Mouse (Mus musculus): ENCODE measurements around the gene Parp3. TPM values are rescaled to one million over a fixed set of nuclear protein-coding genes. Genes with fewer than 3 reads are reported as not detected.

Gene Parp3
- 10 to 100 TPM; 26.4 to 28.1 TPM for total RNA-seq (2021)
- long read RNA-seq, experiment 1, transcript Parp3-201 (11 exons, 2,962 nt) = major isoform, 6 of 32 reads
- long read RNA-seq, experiment 1, partial matches to known transcripts = 3 of 32 reads
- long read RNA-seq, experiment 1, other reads (novel, unspliced or antisense) = 21 of 32 reads
- long read RNA-seq, experiment 2, transcript Parp3-201 (11 exons, 2,962 nt) = major isoform, 11 of 45 reads
- long read RNA-seq, experiment 2, partial matches to known transcripts = 6 of 45 reads
- long read RNA-seq, experiment 2, other reads (novel, unspliced or antisense) = 27 of 45 reads

DNA sequence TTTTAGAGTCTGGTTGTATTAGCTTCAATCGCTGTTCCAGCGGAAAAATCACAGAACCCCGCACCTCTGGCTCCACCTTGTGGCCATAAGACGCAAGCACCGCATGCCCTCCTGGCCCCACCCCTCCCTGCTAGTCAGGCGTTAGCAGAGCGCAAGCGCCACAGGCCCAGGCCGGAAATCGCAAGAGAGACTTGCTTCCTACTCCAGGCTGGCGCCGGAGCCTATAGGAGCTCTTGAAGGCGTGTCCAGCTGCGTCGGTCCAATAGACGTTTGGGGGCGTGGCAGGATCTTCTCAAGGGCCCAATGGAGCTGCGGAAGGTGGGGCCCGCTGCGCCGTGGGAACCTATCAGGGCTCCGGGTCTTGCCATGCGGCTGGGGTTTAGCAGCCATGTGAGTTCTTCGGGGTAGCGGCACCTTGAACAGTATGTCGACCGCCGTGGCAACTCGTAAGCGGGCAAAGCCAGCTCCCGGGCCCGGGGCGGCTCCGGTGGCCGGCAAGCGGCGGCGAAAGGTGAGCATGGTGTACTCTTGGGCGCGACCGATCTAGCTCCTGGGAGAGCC lies at the start of gene Parp3:
Gene Parp3, minus strand, starts transcription at position 26 of the 561 bp plus-strand sequence.
- DNase-seq (ENCODE audit: low spot score in 2 of 2) = peak; percentile 93 to 98

GRCm38 (mm10) chr9:106519909-106520308 lies 43.2 kb upstream of the Parp3 start:
- no peak for DNase-seq (ENCODE audit: low spot score in 2 of 2)

GRCm38 (mm10) chr9:106519433-106519832 lies 42.7 kb upstream of the Parp3 start:
- no peak for DNase-seq (ENCODE audit: low spot score in 2 of 2)

DNA sequence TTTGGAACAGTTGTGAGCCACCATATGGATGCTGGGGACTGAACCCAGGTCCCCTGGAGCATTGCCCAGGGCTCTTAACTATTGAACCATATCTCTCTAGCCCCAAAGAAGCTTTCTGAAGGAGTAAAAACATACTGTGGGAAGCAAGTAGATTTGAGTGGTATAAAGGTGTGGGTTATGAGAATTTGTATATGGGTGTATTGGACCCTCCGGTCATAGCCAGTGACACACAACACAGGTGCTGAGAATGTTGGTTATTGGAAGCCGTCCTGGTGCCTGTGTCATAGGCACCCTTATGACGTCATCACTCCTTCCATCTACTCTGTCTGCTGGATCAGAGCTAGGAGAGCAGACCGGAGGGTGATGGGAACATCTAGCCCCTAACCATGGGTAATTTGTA lies 37.5 kb upstream of the Parp3 start, which contains the start of gene Iqcf5:
Gene Iqcf5, plus strand, starts transcription at position 301 of the 400 bp plus-strand sequence.
- no peak for DNase-seq (ENCODE audit: low spot score in 2 of 2)

DNA sequence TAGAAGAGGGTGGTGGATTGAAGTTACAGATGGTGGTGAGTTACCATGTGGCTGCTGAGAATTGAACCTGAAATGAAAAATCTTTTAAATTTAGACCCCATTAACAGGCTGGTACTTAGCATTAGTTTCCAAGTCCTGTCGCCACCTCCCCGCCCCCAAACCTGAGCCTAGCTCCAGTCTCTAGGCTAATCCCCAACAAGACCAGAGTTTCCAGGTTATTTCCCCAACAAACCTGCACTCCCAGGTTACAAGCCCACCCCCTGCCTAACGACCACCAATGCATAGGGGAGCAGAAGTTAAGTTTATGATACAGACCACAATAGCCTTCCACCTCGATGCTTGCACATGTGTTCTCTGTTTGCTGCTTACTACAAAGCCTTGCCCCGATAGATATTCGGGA lies 36.8 kb upstream of the Parp3 start:
- no peak for DNase-seq (ENCODE audit: low spot score in 2 of 2)

GRCm38 (mm10) chr9:106512729-106513450 lies 36.1 kb upstream of the Parp3 start:
- DNase-seq (ENCODE audit: low spot score in 2 of 2) = no peak

DNA sequence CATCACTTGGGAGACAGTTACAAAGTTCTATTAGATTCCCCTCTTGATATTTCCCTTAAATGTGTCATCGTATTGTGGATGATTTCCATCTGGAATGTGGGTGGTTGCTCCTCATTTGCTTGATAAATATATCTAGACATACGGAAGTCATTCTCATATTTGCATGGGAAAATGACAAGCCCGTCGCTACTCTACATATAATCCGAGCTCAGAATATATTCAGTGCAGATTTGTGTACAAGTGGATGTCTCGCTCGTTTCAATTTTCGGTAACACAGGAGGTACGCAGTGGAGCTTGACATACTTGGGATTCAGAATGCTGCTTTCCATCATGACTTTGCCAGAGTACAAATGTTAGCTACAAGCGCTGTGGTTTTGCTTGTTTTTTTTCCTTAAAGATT lies 32.6 kb upstream of the Parp3 start:
- DNase-seq (ENCODE audit: low spot score in 2 of 2) = no peak

GRCm38 (mm10) chr9:106504246-106504645 lies 27.5 kb upstream of the Parp3 start:
- peak in 1 of 2 experiments; percentile 8 for DNase-seq (ENCODE audit: low spot score in 2 of 2)

GRCm38 (mm10) chr9:106501846-106502245 lies 25.1 kb upstream of the Parp3 start:
- peak in 1 of 2 experiments; percentile 12 for DNase-seq (ENCODE audit: low spot score in 2 of 2)

DNA sequence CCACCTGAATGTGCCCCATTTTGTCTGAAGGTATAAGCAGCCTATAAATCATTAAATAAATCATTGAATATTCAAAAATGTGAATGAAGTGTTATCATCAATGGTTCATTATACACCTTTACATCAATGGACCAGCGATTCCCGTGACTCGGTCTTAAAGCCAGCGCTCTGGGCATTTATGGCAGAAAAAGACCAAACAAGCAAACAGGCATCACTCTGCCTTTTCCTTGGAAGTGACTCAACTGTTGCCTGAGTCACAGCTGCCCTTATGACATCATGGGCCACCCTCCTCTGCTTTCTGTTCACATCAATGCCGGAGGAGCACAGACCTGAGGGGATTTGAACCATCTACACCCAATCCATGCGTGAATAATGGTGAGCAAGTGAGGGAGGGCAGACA lies 22.9 kb upstream of the Parp3 start, which contains the start of gene Iqcf1:
Gene Iqcf1, plus strand, starts transcription at position 301 of the 400 bp plus-strand sequence.
- DNase-seq (ENCODE audit: low spot score in 2 of 2) = peak in 1 of 2 experiments; percentile 11

DNA sequence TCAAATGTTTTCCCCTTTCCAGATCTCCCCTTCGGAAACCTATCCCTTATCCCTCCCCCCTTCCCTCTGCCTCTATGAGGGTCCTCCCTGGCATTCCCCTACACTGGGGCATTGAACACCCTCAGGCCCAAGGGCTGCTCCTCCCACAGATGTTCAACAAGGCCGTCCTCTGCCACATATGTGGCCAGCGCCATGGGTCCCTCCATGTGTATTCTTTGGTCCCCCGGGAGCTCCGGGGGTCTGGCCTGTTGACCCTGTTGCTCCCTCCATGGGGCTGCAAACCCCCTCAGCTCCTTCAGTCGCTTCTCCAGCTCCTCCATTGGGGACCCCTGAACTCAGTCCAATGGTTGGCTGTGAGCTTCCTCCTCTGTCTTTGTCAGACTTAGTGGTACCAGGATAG lies 10.9 kb upstream of the Parp3 start:
- peak in 1 of 2 experiments; percentile 14 for DNase-seq (ENCODE audit: low spot score in 2 of 2)

- no peak for DNase-seq (ENCODE audit: low spot score in 2 of 2)
Observed at GRCm38 (mm10) chr9:106485076-106485475, 8.3 kb upstream of the Parp3 start.

DNA sequence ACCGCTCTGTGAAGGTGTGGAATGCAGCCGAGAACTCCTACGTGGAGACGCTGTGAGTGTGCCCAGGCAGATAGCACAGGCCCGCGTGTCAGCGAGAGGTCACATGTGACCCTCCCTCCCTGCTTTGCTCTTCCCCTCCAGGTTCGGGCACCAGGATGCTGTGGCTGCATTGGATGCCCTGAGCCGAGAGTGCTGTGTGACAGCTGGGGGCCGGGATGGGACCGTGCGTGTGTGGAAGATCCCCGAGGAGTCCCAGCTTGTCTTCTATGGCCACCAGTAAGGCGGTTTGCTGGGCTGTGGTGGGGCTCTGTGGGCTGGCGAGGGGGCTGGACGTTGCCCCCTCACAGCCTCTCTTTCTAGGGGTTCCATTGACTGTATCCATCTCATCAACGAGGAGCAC lies 6.9 kb upstream of the Parp3 start:
- DNase-seq (ENCODE audit: low spot score in 2 of 2) = peak in 1 of 2 experiments; percentile 10

DNA sequence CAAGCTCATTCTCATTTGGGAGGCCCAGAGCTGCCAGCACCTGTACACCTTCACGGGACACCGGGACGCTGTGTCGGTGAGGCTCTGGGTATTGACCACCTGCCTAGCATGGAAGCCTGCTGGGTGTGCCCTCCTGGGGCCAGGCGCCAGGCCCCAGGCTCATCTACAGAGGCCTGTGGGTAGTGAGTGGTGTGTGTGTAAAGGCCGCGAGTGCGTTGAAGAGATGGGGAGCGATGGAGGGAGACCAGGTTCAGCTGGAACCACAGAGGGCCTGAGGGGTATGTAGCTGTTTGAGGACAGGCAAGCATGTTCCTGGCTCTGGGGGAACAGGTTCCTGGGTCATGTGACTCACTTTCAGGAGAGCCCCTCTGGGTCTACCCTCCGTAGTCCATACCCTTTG lies 6.4 kb upstream of the Parp3 start:
- DNase-seq (ENCODE audit: low spot score in 2 of 2) = no peak

DNA sequence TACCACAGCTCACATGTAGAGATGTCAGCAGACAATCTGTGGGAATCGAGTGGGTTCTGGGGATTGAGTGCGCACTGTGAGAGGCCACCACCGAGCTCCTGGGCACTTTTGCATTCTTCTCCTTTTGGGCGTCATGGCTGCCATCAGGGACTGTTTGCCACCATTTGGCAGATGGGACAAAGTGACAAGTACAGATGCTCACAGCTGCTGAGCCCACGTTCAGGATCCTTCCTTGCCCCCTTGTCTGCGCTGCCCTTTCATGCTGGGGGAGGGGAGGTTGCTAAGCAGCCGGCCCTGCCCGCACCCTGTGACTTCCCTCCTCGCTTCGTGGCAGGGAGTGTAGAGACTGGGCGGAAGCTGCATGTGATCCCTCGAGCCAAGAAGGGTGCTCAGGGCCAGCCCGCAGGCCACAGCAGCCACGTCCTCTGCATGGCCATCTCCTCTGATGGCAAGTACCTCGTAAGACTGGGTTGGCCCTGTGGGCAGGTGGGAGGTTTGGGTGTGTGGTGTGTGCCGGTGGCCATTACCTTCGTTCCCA lies 5.9 kb upstream of the Parp3 start:
- DNase-seq (ENCODE audit: low spot score in 2 of 2) = peak in 1 of 2 experiments; percentile 16

- DNase-seq (ENCODE audit: low spot score in 2 of 2) = peak in 1 of 2 experiments; percentile 14
Observed at GRCm38 (mm10) chr9:106481676-106482075, 4.9 kb upstream of the Parp3 start.

DNA sequence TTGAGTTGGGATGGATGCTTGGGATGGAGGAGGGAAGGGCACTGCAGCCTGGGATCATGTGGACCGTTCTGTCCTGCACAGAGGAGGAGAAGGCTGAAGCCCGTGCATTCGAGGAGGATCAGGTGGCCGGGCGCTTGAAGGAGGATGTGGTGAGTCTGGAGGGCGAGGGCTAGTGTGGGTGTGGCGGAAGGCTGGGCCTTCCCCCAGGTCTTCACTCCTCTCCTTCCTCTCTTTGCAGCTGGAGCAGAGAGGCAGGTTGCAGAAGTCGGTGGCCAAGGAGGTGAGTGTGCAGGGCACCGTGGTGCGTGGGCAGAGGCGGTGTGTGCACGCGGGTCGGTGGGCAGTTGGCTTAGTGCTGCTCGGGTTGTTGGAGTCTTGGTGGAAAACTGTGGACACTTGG lies 4.3 kb upstream of the Parp3 start:
- DNase-seq (ENCODE audit: low spot score in 2 of 2) = peak in 1 of 2 experiments; percentile 15

DNA sequence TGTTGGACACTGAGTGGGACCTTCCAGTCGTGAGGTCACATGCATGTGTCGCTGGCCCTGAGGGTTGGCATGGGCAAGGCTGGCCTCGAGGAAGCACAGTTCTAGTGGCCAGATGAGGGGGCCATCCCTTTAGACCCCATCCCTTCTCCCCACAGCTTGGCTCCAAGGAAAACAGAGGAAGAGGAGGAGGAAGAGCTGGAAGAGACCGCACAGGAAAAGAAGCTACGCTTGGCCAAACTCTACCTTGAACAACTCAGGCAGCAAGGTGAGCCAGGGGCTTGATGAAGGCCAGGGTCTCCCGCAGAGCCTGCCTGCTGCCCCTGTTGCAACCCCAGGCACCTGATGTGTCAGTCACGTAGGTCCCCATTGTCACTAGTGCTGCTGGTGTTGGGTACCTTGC lies 3.8 kb upstream of the Parp3 start:
- DNase-seq (ENCODE audit: low spot score in 2 of 2) = peak in 1 of 2 experiments; percentile 12

DNA sequence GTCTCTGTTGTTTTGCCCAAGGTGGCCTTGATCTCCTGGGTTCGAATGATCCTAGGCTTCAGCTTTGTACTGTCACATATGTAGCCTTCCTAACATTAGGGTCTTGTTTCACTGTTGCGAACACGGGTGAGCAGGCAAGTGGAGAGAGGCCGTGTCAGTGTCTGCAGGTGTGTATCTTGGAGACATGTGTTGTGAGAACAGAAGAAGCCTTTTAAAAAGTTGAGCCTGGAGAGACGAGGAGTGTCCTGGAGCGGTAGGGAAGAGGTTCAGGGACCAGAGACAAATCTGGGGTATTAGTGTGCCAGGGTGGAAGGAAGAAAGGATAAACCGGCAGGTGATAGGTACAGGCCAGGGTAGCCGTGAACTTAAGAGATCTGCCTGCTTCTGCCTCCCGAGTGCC lies 1.4 kb upstream of the Parp3 start:
- DNase-seq (ENCODE audit: low spot score in 2 of 2) = peak in 1 of 2 experiments; percentile 12

- DNase-seq (ENCODE audit: low spot score in 2 of 2) = peak in 1 of 2 experiments; percentile 13
Observed at GRCm38 (mm10) chr9:106477649-106478048, 900 bp upstream of the Parp3 start.
